In genomic region chr17:31348129-31348528, GRCm38 (mm10) we compare ENCODE assay signal across 26 mouse cellular contexts. TPM values are rescaled to one million over a fixed set of nuclear protein-coding genes. Genes with fewer than 3 reads are reported as not detected.
A peak's percentile ranks its signal among the peaks of the same experiment; 100 is the strongest.
DNase-seq lines count a peak whose midpoint lies in the region; ATAC-seq lines count a peak whose summit lies in the region.
"Had no signal": no experiment of that assay in that cellular context is flagged by ENCODE, and none has a peak within 500 bp of the region (broad histone marks: within the 10 kb centered on the region; RNA-seq: fewer than 3 reads in every experiment).

No protein-coding gene starts in this region.

- 0 out of 2 replicates have a peak overlapping the region, but pooled peaks have one; percentile 16 for H3K27ac ChIP-seq in hindbrain, embryonic 10.5 days
- no peak overlapping the region for H3K27ac ChIP-seq in hindbrain, embryonic 13.5 days
- H3K27ac ChIP-seq: gastrocnemius, adult 2 months; hindbrain, embryonic 15.5 days; midbrain, embryonic 15.5 days; stomach, postnatal 0 days had no signal

- no peak overlapping the region for H3K4me2 ChIP-seq in hindbrain, embryonic 13.5 days
- H3K4me2 ChIP-seq: heart, embryonic 11.5 days; hindbrain, embryonic 15.5 days; midbrain, embryonic 15.5 days had no signal

- H3K36me3 ChIP-seq in hindbrain, embryonic 10.5 days: no peaks in the 10 kb centered on the region; the same call in 1 of the 2 replicates
- H3K36me3 ChIP-seq in hindbrain, embryonic 13.5 days: peaks cover 52% of the 10 kb centered on the region
- H3K36me3 ChIP-seq: G1E; midbrain, embryonic 15.5 days had no signal

- peak; percentile 28 to 42 for DNase-seq in cerebellum, adult 18-20 months
- no peak for DNase-seq in cerebellum, postnatal 4 days (ENCODE audit: low spot score in 2 of 2)
- DNase-seq in hindbrain, embryonic 10.5 days (ENCODE audit: low spot score): no peak
- DNase-seq in brain, adult 2 months (ENCODE audit: low read depth, low spot score): peak; percentile 48
- peak; percentile 57 to 61 for DNase-seq in cerebellum, postnatal 25 days
- no peak for DNase-seq in right cerebral cortex, postnatal 14 days
- DNase-seq: adrenal gland, adult 8-10 months; gastrocnemius, adult 2 months; gastrocnemius, postnatal 36 days; heart, adult 18-20 months; heart, postnatal 4 days; kidney, adult 11 months; kidney, postnatal 25 days; liver; right cerebral cortex, postnatal 4 days; thymus, adult 18-20 months; thymus, postnatal 25 days had no signal

- peaks cover 17% of the 10 kb centered on the region for H3K4me1 ChIP-seq in hindbrain, embryonic 10.5 days (replicated peaks)
- H3K4me1 ChIP-seq in hindbrain, embryonic 13.5 days (replicated peaks): peaks cover 4% of the 10 kb centered on the region

- H3K4me3 ChIP-seq in hindbrain, embryonic 10.5 days: no peak overlapping the region
- no peak overlapping the region for H3K4me3 ChIP-seq in hindbrain, embryonic 13.5 days
- H3K4me3 ChIP-seq: erythroblast, embryonic 14.5 days; gastrocnemius, adult 2 months; hindbrain, embryonic 15.5 days; midbrain, embryonic 15.5 days had no signal

- WGBS in hindbrain, embryonic 10.5 days: 88% methylated on average over 5 of the region's 5 CpGs
- 93% methylated on average over 5 of the region's 5 CpGs for WGBS in hindbrain, embryonic 13.5 days

- no peak for ATAC-seq in hindbrain, embryonic 13.5 days (ENCODE audit: low FRiP score)
- ATAC-seq: forebrain, embryonic 16.5 days; inflammation-experienced regulatory T-cells, adult 6 months; midbrain, embryonic 15.5 days had no signal

- H3K9me3 ChIP-seq in hindbrain, embryonic 10.5 days: no peaks in the 10 kb centered on the region
- H3K9me3 ChIP-seq in hindbrain, embryonic 13.5 days: no peaks in the 10 kb centered on the region
- H3K9me3 ChIP-seq: hindbrain, embryonic 15.5 days; midbrain, embryonic 15.5 days had no signal

- no peak overlapping the region for H3K9ac ChIP-seq in hindbrain, embryonic 13.5 days
- H3K9ac ChIP-seq: hindbrain, embryonic 15.5 days; midbrain, embryonic 15.5 days had no signal

- H3K27me3 ChIP-seq in hindbrain, embryonic 10.5 days (ENCODE audit: insufficient read depth, poor library complexity, severe bottlenecking): no peaks in the 10 kb centered on the region
- no peaks in the 10 kb centered on the region for H3K27me3 ChIP-seq in hindbrain, embryonic 13.5 days
- H3K27me3 ChIP-seq: hindbrain, embryonic 15.5 days; midbrain, embryonic 15.5 days had no signal

RNA-seq across cellular contexts. Expression of gene Pde9a, which starts 37.9 kb away (rescaled TPM):
- 12.4 and 19.9 TPM in 2 replicates for polyA plus RNA-seq in hindbrain, embryonic 10.5 days (2016; fragmentation: Nextera tagmentation; extraction: Ambion mirVana)
- 36.7 and 37.8 TPM in 2 replicates for polyA plus RNA-seq in hindbrain, embryonic 13.5 days (2015; fragmentation: Nextera tagmentation; extraction: Ambion mirVana)
- polyA plus RNA-seq: erythroblast, embryonic 14.5 days; G1E; inflammation-experienced regulatory T-cells, adult 6 months had no signal

Comparison
In these comparisons a context has a peak if more than half of its experiments do, and no peak if none do; other contexts are left out.
1. DNase-seq: peak in cerebellum, adult 18-20 months (2 of 2), brain, adult 2 months (single experiment) and cerebellum, postnatal 25 days (2 of 2); none in cerebellum, postnatal 4 days (0 of 2), hindbrain, embryonic 10.5 days (single experiment) and right cerebral cortex, postnatal 14 days (single experiment).